Mouse (Mus musculus) cerebellum, adult 2 months (tissue): ENCODE measurements around the gene Aspscr1.

Experiments used
- CTCF ChIP-seq: fragments of 200-500 bp; IDR thresholded peaks from 2 replicates; pipeline ENCODE4 v1.5.1; 2011; ENCODE audit warnings: low read depth, mild to moderate bottlenecking, control low read depth, low read length, moderate library complexity, borderline replicate concordance; ENCODE audit not compliant: insufficient read depth
- POLR2A ChIP-seq: fragments of 200-500 bp; IDR thresholded peaks from 2 replicates; pipeline ENCODE4 v1.6.1; 2011; ENCODE audit warnings: low read length, control low read depth, borderline replicate concordance; ENCODE audit not compliant: insufficient read depth

DNA sequence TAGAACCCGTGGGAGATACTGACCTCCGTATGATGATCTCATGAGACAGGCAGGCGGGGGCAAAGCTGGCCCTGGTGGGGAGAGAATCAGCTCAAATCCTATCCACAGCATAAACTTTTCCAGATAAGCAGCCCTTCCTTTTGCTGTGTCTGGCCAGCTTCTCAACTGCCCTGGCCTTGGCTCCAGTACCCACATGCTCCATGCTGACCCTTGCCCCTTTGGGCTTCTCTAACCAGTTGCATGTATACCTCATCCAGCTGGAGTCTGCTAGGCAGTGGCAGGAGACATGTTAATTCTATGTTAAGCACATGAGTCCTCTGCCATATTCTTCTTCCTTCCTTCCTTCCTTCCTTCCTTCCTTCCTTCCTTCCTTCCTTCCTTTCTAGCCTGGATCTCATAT lies 18.0 kb upstream of the Aspscr1 start:
- TF ChIP-seq CTCF, result no peak
- TF ChIP-seq POLR2A, result no peak
